Mouse (Mus musculus) urinary bladder, adult 18-20 months (tissue): ENCODE data around the gene Six1.
"Not testable (repeated sequence)": the region's sequence is repeated elsewhere in the genome, so short reads cannot be mapped to it uniquely, and the experiment has no call there.

Experiments
- DNase-seq, 2 experiments: peaks; one replicate each; pipeline ENCODE4 v3.0.0; 2022; ENCODE audit warnings: low spot score in 2 of 2, mixed read lengths in 2 of 2

Gene Six1

DNA sequence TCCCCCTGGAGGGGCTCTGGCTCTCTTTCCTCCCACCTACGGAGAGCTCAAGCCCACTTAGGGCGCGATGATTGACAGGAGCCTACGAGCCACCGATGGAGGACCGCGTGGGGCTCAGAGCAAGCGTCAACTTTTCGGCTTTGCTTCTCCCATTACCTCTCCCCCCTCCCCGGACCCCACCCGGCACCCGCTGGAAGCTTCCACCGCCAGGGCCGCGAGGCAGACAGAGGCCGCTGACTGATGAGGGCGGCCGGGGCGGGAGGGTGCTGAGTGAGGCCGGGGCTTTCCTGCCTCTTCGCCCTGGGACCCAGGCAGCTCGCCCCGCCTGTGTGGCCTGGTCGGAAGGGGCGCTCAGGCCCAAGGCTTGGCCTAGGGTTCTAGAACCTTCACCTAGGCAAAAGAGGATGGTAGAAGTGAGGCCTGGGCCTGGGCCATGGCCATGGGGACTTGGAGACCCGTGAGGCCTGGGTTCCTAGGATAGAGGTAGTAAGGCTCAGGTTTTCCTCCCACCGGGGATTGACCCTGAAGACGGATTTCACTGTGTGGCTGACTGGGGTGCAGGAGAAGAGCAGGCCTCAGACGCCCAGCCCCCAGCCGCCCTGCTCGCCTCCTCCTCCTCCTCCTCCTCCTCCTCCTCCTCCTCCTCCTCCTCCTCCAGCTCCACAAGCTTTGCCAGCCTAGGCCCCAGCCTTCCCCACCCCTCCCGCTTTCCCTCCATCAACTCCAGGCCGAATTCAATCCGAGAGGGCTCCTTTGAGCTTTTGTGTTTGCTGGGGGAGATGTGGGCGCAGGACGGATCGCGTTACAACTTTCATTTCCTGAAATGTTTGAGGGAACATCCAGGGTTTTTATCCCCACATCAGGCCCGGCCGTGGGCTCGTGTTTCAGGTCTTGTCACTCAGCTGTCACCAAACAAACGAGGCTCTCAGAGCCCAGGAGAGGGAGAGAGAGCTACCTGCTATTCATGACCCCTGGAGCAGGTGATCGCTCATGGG is 18.5 kb downstream of the Six1 start:
- DNase-seq: no peak

DNA sequence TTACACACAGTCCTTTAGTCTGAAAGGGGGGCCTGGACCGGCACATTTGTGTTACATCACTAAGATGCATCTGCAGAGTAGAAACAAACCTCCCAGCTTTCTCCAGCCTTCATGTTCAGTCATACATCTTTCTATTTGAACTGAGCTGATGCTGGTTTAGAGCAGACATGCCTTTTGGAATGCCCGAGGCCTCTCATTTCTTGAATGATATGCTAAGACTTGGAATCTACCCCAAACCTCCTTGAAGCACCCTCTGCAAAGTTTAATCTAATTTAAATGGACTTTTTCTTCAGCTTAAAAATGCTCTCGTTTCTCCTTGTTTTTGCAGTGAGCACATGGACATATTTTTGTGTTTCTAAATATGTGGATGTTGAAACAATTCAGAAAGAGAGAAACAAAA is 21.0 kb downstream of the Six1 start:
- no peak for DNase-seq

- DNase-seq: no peak
These were observed 22.4 kb downstream of the Six1 start for GRCm38 (mm10) chr12:73031315-73031714.

DNA sequence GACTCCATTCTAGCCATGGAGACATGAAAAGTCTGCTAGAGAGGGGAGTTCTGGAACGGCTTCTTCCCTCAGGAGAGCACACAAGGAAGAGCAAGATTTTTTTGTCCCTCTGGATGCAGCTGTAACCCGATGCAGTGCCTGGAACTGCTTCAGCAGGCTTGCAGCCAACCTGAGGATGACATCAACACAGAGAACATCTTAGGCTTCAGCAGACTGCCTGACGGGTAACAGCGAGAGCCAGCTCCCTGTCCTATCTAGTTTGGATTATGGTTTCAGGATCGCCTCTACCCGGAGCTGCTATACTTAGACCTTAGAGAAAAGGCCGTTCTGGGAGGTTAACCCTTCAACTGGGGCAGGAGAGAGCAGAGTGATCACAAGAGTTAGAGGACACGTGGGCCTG is 28.2 kb downstream of the Six1 start:
- peak in 1 of 2 experiments; percentile 42 for DNase-seq

DNA sequence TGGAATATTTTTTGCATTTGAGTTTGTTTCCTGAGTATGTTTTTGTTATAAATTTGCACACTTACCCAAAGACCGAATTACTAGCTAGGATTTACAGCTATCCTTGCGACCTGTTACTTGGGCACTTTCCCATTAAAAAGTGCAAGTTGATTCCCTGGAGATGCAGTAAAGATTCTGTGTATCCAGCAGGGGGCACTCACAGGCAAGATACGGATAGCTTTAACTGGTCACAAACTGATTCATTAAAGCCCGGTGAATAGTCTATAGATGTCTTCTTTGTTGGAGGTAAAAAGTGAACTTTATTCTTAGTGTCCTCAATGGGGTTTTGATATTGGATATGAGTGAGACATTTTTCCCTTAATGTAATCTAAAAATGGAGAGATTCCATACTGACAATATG is 32.7 kb downstream of the Six1 start:
- peak in 1 of 2 experiments; percentile 56 for DNase-seq

DNA sequence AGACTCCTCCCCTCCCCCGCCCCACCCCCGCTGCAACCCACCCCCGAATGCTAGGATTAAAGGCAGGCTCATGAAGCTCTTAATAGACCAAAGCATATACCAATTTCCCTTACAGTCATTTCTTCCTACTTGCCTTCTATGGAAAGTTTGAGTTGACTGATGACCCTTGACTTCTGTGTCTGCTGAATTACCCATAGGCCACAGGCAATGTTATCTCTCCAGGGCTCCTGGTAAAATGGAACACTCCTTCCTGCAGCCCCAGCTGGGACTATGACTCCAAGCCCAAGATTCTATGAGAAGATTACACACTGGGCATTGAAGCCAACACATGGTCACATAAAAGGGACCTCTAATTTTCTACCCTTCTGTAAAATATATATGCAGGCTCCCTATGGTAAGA is 33.3 kb downstream of the Six1 start:
- DNase-seq: no peak

GRCm38 (mm10) chr12:73018838-73019237 is 34.8 kb downstream of the Six1 start:
- DNase-seq: no peak

GRCm38 (mm10) chr12:73016171-73016570 is 37.5 kb downstream of the Six1 start:
- no peak for DNase-seq

DNA sequence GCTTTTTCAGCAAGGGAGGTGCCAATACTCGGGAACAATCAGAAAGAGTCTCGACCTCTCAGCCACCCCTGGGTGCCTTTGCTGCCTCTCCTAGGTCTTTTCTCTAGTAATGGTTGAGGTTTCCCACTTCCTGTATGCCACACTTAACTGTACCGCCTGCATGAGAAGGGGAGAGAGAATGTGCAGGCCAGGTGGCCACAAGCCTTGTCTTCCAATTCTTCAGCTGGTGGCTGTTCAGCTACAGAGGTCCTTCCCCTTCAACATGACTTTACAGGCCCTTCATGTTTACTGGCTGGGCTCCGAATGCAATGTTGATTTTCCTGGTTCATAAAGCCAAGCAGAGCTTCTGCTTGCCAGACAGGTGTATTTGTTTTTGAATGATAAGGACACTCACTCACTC is 39.4 kb downstream of the Six1 start:
- DNase-seq: peak in 1 of 2 experiments; percentile 56

DNA sequence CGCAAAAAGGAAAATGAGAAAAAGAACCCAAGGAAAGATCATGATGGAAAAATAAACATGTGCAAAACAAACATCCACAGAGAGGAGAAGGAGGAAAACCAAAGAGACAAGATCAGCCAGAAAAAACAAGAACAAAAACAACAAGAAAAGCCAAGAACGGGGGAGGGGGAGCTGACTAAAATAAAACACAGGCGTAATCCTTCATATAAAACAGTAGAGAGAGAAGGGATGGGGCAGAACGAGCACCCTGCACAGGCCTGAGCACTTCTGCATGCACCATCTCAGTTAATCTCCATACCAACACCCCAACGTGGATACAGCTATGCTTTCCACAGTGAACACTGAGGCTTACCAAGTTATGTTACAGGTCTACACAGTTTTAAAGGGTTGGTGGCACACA is 40.9 kb downstream of the Six1 start:
- no peak for DNase-seq

DNA sequence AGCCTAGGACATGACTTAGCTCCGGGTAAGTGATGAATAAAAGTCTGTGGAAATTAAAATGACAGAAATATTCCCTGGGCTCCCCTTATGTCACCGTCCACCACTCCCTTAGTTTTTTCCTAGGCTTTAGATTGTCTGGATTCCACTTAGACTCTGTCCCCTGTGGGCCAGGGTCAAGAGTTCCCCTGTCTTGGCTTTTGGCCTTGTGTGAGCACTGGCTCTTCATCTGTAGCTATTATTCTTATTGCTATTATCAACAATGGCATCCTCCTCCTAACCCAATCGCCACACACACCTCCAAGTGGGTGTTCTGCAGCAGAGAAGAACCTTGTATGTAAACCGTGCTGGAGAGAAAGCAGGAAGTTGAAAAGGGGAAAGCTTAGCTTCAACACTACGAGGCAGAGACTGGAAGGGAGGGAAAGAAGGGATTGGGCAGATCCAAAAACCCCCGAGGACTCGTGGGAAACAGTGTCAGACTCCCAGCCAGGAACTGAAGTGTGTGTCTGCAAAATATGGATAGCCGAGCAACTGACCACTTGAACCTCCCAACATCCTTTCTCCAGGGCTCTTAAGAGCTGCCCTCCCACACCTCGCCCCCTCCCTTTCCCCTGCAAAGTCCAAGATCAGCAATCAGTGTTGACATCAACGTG is 41.4 kb downstream of the Six1 start:
- no peak for DNase-seq

DNA sequence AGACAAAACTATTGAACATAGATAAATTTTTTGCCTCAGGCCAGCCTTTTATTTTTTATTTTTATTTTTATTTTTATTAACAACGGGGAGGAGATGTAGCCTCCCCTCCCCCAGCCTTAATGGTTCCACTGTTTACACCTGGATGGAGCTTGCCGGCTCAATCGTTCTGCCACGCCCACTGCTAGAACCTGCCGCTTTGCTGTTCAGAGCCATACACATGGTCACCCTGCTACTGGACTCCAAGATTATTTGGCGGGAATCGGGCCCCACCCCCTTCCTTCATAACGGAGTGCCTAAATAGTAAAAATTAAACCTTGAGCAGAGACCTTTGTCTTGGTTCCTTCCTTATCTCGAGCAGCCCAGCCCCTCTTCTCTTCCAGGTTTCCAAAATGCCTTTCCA is 50.8 kb downstream of the Six1 start:
- not testable (repeated sequence) for DNase-seq

DNA sequence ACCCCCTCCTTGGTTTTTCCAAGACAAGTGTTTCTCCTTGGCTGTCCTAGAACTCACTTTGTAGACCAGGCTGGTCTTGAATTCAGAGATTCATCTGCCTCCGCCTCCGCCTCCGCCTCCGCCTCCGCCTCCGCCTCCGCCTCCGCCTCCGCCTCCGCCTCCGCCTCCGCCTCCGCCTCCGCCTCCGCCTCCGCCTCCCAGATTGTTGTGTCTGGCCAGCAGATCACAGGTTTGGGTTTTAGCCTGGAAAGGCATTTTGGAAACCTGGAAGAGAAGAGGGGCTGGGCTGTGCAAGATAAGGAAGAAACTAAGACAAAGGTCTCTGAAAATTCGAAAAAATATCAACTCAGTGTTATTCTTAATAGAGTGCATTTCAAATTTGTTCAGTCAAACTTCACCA is 51.4 kb downstream of the Six1 start:
- peak in 1 of 2 experiments; percentile 42 for DNase-seq

DNA sequence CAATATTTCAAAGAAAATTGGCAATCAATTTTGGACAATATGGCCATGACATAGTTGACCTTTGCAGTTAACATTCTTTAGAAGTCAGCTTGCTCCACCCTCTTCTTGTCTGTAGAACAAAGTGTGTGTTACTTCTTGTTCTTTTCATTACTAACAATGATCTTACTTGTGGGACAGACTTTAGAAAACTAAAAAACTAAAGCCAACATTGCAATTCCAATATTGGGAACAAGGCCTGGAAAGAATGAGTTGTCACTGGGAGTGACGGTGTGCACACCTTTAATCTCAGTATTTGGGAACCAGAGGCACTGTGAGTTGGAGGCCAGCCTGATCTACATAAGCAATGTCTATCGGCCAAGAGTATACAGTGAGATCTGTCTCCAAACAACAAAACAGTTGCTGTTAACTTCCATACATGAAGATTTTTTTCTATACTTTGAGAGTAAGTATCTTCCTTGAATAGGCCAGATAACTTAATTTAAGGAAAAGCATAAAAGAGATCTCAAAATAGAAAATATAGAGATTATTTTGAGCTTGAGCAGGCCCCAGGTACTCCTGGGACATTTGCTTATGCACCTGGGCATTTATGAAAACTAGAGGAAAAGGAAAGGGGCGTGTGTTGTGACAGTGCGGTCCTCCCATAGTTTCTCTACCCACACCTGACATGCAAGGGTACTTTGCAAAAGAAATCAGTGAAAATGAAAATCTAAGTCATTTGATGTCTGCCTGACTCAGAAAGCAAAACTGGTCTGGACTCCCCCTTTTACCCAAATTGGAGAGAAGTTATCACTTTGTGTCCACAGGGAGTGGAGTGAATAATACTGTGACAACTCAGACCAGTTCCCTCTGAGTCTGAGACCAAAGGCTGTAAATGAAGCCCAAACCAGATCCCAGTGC is 55.3 kb downstream of the Six1 start:
- DNase-seq: no peak

GRCm38 (mm10) chr12:72996646-72997045 is 57.0 kb downstream of the Six1 start:
- no peak for DNase-seq
